Mouse (Mus musculus) forebrain, embryonic 16.5 days (tissue): ENCODE measurements at regions not wholly inside any gene's neighbourhood (a gene's known extent, or its start where the extent isn't known, plus 50 kb on each side); places are given as distances from the start of the nearest gene placed in this dataset.

Source experiments
- ATAC-seq: fragments of 200-750 bp; cut with Nextera tagmentation; 2 replicates; pipeline ENCODE4 v1.8.0; 2017; ENCODE audit warnings: mild to moderate bottlenecking, moderate library complexity
- H3K27ac ChIP-seq: fragments of 300-500 bp; sonication (generic); 2 replicates; pipeline ENCODE4 v1.5.1; 2014; ENCODE audit warnings: low read length, control low read depth
- H3K27me3 ChIP-seq: fragments of 300-500 bp; sonication (generic); replicated peaks from 2 replicates; pipeline ENCODE4 v1.6.1; 2014; ENCODE audit warnings: low read length; ENCODE audit not compliant: control insufficient read depth, insufficient read depth
- H3K36me3 ChIP-seq: fragments of 300-500 bp; sonication (generic); 2 replicates; pipeline ENCODE4 v1.6.1; 2014; ENCODE audit not compliant: control insufficient read depth, insufficient read depth
- H3K4me1 ChIP-seq: fragments of 300-500 bp; sonication (generic); replicated peaks from 2 replicates; pipeline ENCODE4 v1.6.1; 2014; ENCODE audit warnings: low read length; ENCODE audit not compliant: control insufficient read depth, insufficient read depth
- H3K4me2 ChIP-seq: fragments of 300-500 bp; sonication (generic); 2 replicates; pipeline ENCODE4 v1.6.1; 2014; ENCODE audit warnings: mild to moderate bottlenecking, low read length, control low read depth
- H3K4me3 ChIP-seq: fragments of 300-500 bp; sonication (generic); replicated peaks from 2 replicates; pipeline ENCODE4 v1.5.1; 2014; ENCODE audit warnings: mild to moderate bottlenecking, low read length, control low read depth
- H3K9ac ChIP-seq: fragments of 300-500 bp; sonication (generic); replicated peaks from 2 replicates; pipeline ENCODE4 v1.6.1; 2014; ENCODE audit warnings: low read depth, low read length, control low read depth
- H3K9me3 ChIP-seq: fragments of 300-500 bp; sonication (generic); 2 replicates; pipeline ENCODE4 v1.6.1; 2016; ENCODE audit warnings: low read length; ENCODE audit not compliant: control insufficient read depth
- WGBS: fragments of 180-500 bp; shearing (Covaris S2); extraction: QIAGEN DNeasy Blood & Tissue Kit; methylation state at CpG from one replicate; pipeline ENCODE4 v1.1.7; 2014; 5-methylcytosine and 5-hydroxymethylcytosine counted together

DNA sequence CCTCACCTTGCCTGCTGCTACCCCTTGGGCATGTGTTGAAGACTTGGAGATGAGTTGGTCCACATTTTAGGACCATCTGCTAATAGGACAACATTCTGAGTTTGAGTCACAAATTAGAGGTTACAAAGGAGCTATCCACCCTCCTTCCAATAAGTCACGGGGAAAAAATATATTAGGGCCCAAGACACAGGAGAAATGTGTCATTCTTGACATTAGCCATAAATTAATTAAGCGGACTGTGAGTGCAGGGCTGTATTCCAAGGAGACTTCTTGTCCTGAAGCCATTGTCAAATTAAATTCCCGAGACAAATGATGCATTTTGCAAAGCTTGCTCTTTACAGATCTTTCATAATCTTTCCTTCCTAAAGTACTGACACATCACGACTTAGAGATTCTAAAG lies 79.2 kb downstream of the 1700020N01Rik start:
- Histone ChIP-seq H3K9ac (no peak overlapping the region), H3K27me3 (no peaks in the 10 kb centered on the region), H3K4me3 (no peak overlapping the region), H3K4me1 (no peaks in the 10 kb centered on the region), H3K36me3 (no peaks in the 10 kb centered on the region), H3K9me3 (no peaks in the 10 kb centered on the region), H3K4me2 (no peak overlapping the region), H3K27ac (no peak overlapping the region)
- no peak for ATAC-seq
- 82% methylated on average over 4 of the region's 4 CpGs for WGBS

DNA sequence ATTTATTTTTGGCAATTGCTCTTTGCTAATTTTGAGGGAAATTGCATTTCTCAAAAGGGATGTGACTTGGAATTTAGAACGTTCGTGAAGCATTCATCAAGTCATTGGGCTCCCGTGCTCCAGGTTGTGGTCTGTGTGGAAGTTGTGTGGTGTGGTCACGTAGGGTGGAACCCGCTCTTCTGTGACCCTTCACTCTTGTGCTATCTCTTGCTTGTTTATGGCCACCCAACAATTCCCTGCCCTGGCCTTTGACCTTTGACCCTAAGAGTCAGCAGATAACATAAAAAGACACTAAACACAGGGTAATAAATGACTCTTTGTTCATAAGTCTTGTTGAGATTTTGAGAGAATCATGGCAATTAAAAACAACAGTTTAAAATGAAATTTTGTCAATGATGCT lies 79.7 kb downstream of the 1700020N01Rik start:
- H3K9me3 ChIP-seq = no peaks in the 10 kb centered on the region
- H3K4me2 ChIP-seq = no peak overlapping the region
- WGBS = 92% methylated on average over 5 of the region's 5 CpGs
- H3K27me3 ChIP-seq = no peaks in the 10 kb centered on the region
- no peaks in the 10 kb centered on the region for H3K4me1 ChIP-seq
- H3K9ac ChIP-seq = no peak overlapping the region
- no peaks in the 10 kb centered on the region for H3K36me3 ChIP-seq
- ATAC-seq = no peak
- H3K27ac ChIP-seq = no peak overlapping the region
- H3K4me3 ChIP-seq = no peak overlapping the region

DNA sequence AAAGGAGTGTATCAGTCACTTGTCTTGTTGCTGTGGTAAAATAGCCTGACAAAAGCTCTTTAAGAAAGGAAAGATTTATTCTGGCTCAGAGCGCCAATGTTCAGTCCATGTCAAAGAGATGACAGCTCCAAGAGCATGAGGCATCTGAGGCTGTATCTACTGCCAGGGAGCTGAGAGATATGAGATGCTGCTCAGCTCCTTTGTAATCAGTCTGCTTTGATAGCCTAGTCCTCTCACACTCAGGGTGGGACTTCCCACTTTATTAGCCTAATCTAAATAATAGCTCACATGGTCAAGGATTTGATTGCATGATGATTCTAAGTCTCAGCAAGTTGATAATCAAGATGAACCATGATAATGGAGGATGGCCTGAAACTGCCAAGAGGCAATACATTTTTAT lies 80.9 kb downstream of the 1700020N01Rik start:
- 89% methylated on average over 1 of the region's 1 CpGs for WGBS
- no peak overlapping the region for H3K4me2 ChIP-seq
- H3K36me3 ChIP-seq = no peaks in the 10 kb centered on the region
- H3K9ac ChIP-seq = no peak overlapping the region
- no peak overlapping the region for H3K4me3 ChIP-seq
- ATAC-seq = no peak
- H3K4me1 ChIP-seq = no peaks in the 10 kb centered on the region
- no peak overlapping the region for H3K27ac ChIP-seq
- no peaks in the 10 kb centered on the region for H3K9me3 ChIP-seq
- no peaks in the 10 kb centered on the region for H3K27me3 ChIP-seq

DNA sequence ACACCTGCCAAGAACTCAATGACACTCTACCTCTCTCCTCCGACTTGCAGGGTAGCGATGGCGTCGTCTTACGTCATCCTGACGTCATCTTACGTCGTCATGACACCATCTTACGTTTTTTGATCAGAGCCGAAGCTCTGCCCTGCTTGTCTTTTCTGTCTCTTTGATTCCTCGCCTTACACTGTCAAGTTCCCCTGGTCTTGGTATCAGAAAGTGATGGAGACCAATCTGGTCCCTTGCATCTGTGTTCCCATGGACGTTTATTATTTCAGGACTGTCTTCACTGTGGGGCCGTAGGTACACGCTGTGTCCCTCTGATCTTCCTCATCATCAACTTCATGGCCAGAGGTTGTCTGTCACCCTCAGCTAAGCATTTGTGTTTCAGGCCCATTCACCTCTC lies 82.8 kb downstream of the 1700020N01Rik start:
- H3K4me1 ChIP-seq = peaks cover 2% of the 10 kb centered on the region; the same call in 1 of the 2 replicates
- no peak overlapping the region for H3K4me2 ChIP-seq
- H3K9ac ChIP-seq = no peak overlapping the region
- no peaks in the 10 kb centered on the region for H3K36me3 ChIP-seq
- no peak overlapping the region for H3K27ac ChIP-seq
- H3K4me3 ChIP-seq = no peak overlapping the region
- H3K27me3 ChIP-seq = no peaks in the 10 kb centered on the region
- 96% methylated on average over 14 of the region's 14 CpGs for WGBS
- no peak for ATAC-seq
- no peaks in the 10 kb centered on the region for H3K9me3 ChIP-seq

DNA sequence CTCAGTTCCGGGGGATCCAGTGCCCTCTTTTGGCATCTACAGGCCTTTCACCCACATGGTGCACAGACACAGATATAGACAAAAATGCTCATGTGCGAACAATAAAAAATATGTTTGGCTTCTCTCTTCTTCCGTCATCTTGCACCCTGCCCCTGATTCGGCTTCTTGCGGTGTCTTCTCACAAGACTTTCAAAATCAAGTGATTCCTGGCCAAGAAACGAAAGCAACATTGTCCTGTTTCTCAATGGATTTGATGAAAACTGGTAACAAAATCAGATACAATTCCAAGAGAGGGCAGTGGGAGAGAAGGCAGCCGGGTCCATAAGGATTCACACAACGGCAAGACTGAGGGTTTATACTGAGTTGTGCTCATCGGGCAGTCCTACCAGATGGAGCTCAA lies 85.0 kb downstream of the 1700020N01Rik start:
- 93% methylated on average over 9 of the region's 9 CpGs for WGBS
- ATAC-seq = no peak
- no peak overlapping the region for H3K27ac ChIP-seq
- no peaks in the 10 kb centered on the region for H3K36me3 ChIP-seq
- no peaks in the 10 kb centered on the region for H3K27me3 ChIP-seq
- H3K4me1 ChIP-seq = peaks cover 4% of the 10 kb centered on the region; the same call in 1 of the 2 replicates
- no peak overlapping the region for H3K9ac ChIP-seq
- H3K4me3 ChIP-seq = no peak overlapping the region
- no peak overlapping the region for H3K4me2 ChIP-seq
- H3K9me3 ChIP-seq = no peaks in the 10 kb centered on the region

DNA sequence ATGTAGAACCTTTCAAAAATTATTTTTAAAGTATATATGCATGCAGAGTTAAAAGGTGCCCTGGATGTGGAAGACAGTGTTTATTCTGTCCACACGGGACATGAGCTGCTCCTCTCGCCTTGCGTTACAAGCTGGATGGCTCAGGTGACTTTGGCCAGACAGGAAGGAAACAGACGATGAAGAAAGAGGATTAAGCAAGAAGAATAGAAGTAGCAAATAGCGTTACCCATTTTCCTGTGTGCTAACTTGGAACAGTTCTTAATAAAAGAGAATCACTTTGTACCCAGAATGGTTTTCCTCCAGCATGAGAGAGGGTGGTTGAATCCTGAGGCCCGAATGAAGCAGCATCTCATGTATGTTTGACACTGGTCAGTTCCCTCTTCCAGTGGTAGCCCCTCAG lies 85.4 kb downstream of the 1700020N01Rik start:
- Histone ChIP-seq H3K27me3 (no peaks in the 10 kb centered on the region), H3K4me2 (no peak overlapping the region), H3K4me1 (peaks cover 4% of the 10 kb centered on the region; the same call in 1 of the 2 replicates), H3K4me3 (no peak overlapping the region), H3K36me3 (no peaks in the 10 kb centered on the region), H3K9ac (no peak overlapping the region), H3K9me3 (no peaks in the 10 kb centered on the region), H3K27ac (no peak overlapping the region)
- ATAC-seq = no peak
- 88% methylated on average over 6 of the region's 6 CpGs for WGBS

DNA sequence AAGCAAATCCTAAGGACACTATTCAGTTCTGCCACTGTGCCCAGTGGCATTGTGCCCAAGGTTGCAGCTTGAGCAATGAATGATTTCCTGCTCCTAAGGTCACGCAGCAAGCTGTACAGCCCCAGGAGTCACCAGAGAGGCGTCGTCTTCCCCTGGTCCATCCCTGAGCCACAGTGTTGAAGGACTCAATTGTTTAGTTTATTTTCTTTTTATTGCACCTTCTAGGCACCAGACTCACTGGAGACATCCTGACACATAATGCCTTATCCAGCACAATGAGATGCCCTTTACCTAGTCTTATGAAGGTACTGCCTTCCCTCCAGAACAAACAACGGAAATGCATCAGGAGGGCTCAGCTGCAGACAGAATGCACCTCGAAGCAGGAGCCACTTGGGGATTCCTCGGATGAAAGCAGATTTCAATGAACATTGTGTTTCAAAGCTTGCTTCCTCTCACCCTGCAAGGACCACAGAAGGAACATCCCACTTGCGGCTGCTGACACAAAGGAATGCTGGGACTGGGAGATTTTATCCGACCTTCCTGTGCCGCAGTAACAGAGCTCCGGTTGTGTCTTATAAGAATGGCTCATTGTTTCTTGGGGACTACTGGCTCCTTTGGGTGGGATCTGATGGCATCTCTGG lies 86.0 kb downstream of the 1700020N01Rik start:
- whole genome bisulfite sequencing = 76% methylated on average over 10 of the region's 10 CpGs
- no peaks in the 10 kb centered on the region for H3K36me3 ChIP-seq
- no peak for ATAC-seq
- H3K9ac ChIP-seq = no peak overlapping the region
- peaks cover 4% of the 10 kb centered on the region; the same call in 1 of the 2 replicates for H3K4me1 ChIP-seq
- no peaks in the 10 kb centered on the region for H3K27me3 ChIP-seq
- H3K4me3 ChIP-seq = no peak overlapping the region
- H3K27ac ChIP-seq = no peak overlapping the region
- no peak overlapping the region for H3K4me2 ChIP-seq
- no peaks in the 10 kb centered on the region for H3K9me3 ChIP-seq

DNA sequence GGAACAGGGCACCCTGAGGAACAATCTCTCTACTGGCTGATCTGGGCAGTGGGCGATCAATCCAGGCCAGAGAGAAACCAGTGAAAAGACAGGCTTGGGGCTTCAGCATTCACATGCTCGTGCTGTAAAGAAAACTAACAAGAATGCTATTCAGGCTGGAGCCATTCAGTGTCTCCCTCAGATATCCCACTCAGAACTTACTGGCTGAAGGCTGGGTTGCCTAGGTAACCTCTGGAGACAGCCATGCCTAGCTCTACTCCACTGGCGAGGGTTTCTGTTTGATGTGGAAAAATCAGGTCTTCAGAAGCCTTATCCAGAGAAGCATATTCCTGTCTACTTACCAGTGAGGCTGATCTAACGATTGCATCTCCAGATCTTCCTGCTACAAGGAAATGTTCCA lies 87.8 kb downstream of the 1700020N01Rik start:
- Histone ChIP-seq H3K36me3 (no peaks in the 10 kb centered on the region), H3K4me1 (peaks cover 10% of the 10 kb centered on the region), H3K27me3 (no peaks in the 10 kb centered on the region), H3K27ac (no peak overlapping the region), H3K4me3 (no peak overlapping the region), H3K9ac (no peak overlapping the region), H3K9me3 (no peaks in the 10 kb centered on the region), H3K4me2 (no peak overlapping the region)
- peak; percentile 81 for ATAC-seq
- 8% methylated on average over 4 of the region's 4 CpGs for WGBS

DNA sequence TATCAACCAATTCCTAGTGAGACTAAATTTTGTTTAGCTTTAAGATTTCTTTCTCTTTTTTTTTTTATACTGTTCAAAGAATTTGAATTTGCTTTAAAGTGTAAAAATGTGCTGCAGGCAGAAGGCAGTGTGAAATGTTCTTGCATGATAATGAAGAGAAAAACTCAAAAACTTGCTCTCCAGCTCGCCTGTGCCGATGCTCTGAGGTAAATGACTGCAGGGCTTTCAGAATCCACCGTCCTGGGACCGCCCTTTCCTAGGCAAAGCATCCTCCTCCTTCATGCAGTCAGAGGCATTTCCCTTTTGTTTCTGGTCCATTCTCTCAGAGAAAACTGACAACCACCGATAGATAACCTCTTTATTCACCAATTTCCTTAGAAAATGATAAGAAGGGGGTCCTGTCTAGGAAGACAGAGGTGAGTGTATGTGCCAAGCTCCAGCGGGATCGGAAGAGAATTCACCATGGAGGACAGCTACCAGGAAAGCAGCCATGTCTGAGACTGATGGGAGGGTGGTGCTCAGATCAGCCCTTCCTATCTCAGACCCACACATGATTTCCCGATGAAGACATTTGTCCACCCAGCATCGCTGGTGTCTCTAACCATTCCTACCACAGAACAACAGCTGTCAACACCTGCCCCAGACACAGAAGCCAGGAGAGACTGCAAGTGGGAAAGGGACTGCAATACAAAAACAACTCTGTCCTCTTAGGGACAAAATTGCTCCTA lies 91.5 kb downstream of the 1700020N01Rik start:
- Histone ChIP-seq H3K27me3 (no peaks in the 10 kb centered on the region), H3K9ac (no peak overlapping the region), H3K36me3 (no peaks in the 10 kb centered on the region), H3K4me2 (no peak overlapping the region), H3K4me3 (no peak overlapping the region), H3K9me3 (no peaks in the 10 kb centered on the region), H3K4me1 (peaks cover 10% of the 10 kb centered on the region), H3K27ac (no peak overlapping the region)
- ATAC-seq = peak; percentile 32; the same call in 1 of the 2 replicates
- 59% methylated on average over 9 of the region's 9 CpGs for WGBS
